Mouse (Mus musculus) neural tube, embryonic 12.5 days (tissue): ENCODE data around the gene Lrrc63. TPM values are rescaled to one million over a fixed set of nuclear protein-coding genes. Genes with fewer than 3 reads are reported as not detected.
"Not testable (repeated sequence)": the region's sequence is repeated elsewhere in the genome, so short reads cannot be mapped to it uniquely, and the experiment has no call there.

Experiments used
- ATAC-seq: fragments of 200-750 bp; cut with Nextera tagmentation; 2 replicates; pipeline ENCODE4 v1.8.0; 2017; ENCODE audit warnings: low read depth, mild to moderate bottlenecking, moderate TSS enrichment, moderate library complexity; ENCODE audit not compliant: low FRiP score
- H3K27ac ChIP-seq: fragments of 300-500 bp; sonication (generic); 2 replicates; pipeline ENCODE4 v1.5.1; 2016
- H3K27me3 ChIP-seq: fragments of 300-500 bp; sonication (generic); replicated peaks from 2 replicates; pipeline ENCODE4 v1.6.1; 2016; ENCODE audit warnings: mild to moderate bottlenecking
- H3K36me3 ChIP-seq: fragments of 300-500 bp; sonication (generic); 2 replicates; pipeline ENCODE4 v1.6.1; 2016; ENCODE audit warnings: mild to moderate bottlenecking
- H3K4me1 ChIP-seq: fragments of 300-500 bp; sonication (generic); 2 replicates; pipeline ENCODE4 v1.6.1; 2016
- H3K4me2 ChIP-seq: fragments of 300-500 bp; sonication (generic); replicated peaks from 2 replicates; pipeline ENCODE4 v1.6.1; 2016; ENCODE audit warnings: mild to moderate bottlenecking
- H3K4me3 ChIP-seq: fragments of 300-500 bp; sonication (generic); 2 replicates; pipeline ENCODE4 v1.5.1; 2016
- H3K9ac ChIP-seq: fragments of 300-500 bp; sonication (generic); 2 replicates; pipeline ENCODE4 v1.6.1; 2016; ENCODE audit warnings: mild to moderate bottlenecking
- H3K9me3 ChIP-seq: fragments of 300-500 bp; sonication (generic); 2 replicates; pipeline ENCODE4 v1.6.1; 2016; ENCODE audit warnings: mild to moderate bottlenecking
- WGBS: fragments of 180-500 bp; shearing (Covaris S2); methylation state at CpG from one replicate; pipeline ENCODE4 v1.1.7; 2016; 5-methylcytosine and 5-hydroxymethylcytosine counted together
- polyA plus RNA-seq: library from polyadenylated mRNA; unstranded; fragments of >200 nt; fragmentation: Nextera tagmentation; extraction: Ambion mirVana; gene quantifications from 2 replicates; pipeline ENCODE4 v1.2.1, GENCODE M21; 2016

The Lrrc63 gene
- polyA plus RNA-seq, 1 experiment from 2014 or later: 0.08 TPM

DNA sequence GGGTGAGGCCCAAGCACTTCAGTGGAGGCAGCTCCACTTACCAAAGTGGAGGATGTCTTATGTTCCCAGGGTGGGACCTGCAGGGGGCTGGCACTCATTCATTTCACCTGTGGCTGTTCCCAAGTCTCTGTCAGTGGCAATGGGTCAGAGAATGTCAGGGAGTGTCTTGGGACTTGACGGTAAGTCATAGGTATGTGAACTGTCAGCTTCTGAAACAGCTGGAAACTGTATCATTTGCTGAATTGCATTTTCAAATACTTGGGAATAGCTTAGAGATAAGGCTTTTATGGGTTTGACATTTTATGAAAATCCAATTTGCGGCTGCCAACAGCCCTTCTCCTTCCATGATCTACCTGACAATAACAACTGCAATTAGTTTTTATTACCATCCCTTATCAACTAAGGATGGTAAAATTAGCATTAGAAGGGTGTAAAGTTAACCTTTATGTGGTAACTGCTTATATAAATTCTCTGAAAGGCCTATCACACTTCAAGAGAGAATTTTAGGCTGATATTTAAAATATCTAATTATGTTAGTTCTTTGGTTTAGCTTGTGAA lies 35.0 kb upstream of the Lrrc63 start:
- no peaks in the 10 kb centered on the region for H3K36me3 ChIP-seq
- no peaks in the 10 kb centered on the region for H3K27me3 ChIP-seq
- no peaks in the 10 kb centered on the region for H3K4me1 ChIP-seq
- H3K9ac ChIP-seq: no peak overlapping the region
- H3K4me3 ChIP-seq: no peak overlapping the region
- 70% methylated on average over 2 of the region's 2 CpGs for WGBS
- no peak for ATAC-seq
- H3K27ac ChIP-seq: no peak overlapping the region
- H3K4me2 ChIP-seq: no peak overlapping the region
- no peaks in the 10 kb centered on the region for H3K9me3 ChIP-seq

DNA sequence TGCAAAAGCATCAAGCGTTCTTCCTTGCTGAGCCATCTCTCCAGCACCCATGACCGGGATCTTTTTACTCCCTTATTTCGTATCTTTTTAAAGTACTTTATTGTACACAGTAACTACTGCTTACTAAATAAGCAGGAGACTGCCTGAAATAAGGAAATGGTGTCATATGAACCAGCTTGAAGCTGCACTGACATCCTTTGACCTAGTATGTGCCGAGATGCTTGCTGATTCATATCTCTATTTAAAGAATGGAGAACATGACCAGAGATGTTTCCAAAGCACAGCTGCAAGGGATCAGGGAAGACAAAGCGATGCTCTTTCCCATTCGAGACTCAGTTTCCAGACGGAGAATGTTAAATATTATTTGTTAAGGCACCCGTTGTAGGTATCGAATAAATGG lies 33.7 kb upstream of the Lrrc63 start:
- H3K4me3 ChIP-seq: no peak overlapping the region

GRCm38 (mm10) chr14:75163866-75164265 lies 33.2 kb upstream of the Lrrc63 start:
- Histone ChIP-seq H3K4me3 (no peak overlapping the region), H3K36me3 (no peaks in the 10 kb centered on the region), H3K4me2 (no peak overlapping the region), H3K9ac (no peak overlapping the region), H3K27ac (no peak overlapping the region), H3K27me3 (no peaks in the 10 kb centered on the region), H3K9me3 (no peaks in the 10 kb centered on the region), H3K4me1 (no peaks in the 10 kb centered on the region)
- 91% methylated on average over 8 of the region's 8 CpGs for WGBS
- ATAC-seq: no peak

More for the DNA sequence above, 33.7 kb upstream of the Lrrc63 start:
- Histone ChIP-seq H3K9me3 (no peaks in the 10 kb centered on the region), H3K27me3 (no peaks in the 10 kb centered on the region), H3K36me3 (no peaks in the 10 kb centered on the region), H3K4me2 (no peak overlapping the region), H3K9ac (no peak overlapping the region), H3K27ac (no peak overlapping the region), H3K4me1 (no peaks in the 10 kb centered on the region)
- no peak for ATAC-seq
- 94% methylated on average over 9 of the region's 9 CpGs for WGBS

GRCm38 (mm10) chr14:75159375-75159774 lies 28.7 kb upstream of the Lrrc63 start:
- Histone ChIP-seq H3K27me3 (no peaks in the 10 kb centered on the region), H3K9ac (no peak overlapping the region), H3K4me2 (no peak overlapping the region), H3K36me3 (no peaks in the 10 kb centered on the region), H3K4me1 (no peaks in the 10 kb centered on the region), H3K27ac (no peak overlapping the region), H3K9me3 (no peaks in the 10 kb centered on the region), H3K4me3 (no peak overlapping the region)
- no peak for ATAC-seq
- 94% methylated on average over 2 of the region's 2 CpGs for WGBS

DNA sequence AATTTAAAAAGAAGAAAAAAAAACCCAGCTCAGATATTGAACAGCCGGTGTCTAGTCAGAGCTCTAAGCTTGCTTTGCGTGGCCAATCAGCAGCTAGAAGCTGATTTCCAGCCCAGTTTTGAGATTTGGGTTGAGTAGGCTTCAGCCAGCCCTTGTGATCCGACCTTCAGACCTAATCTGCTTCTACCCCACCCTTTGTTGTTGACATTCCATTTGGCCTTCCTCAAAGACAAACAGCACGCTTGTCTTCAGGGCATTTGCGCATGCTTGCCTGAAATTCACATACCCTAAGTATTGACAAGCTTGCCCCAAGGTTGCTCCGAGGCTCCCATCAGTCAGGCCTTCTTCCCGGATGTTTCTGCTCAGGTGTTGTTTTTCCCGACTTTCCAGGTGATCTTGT lies 23.8 kb upstream of the Lrrc63 start:
- H3K27me3 ChIP-seq: no peaks in the 10 kb centered on the region
- no peak overlapping the region for H3K4me2 ChIP-seq
- H3K9me3 ChIP-seq: no peaks in the 10 kb centered on the region
- H3K4me3 ChIP-seq: no peak overlapping the region
- WGBS: 90% methylated on average over 8 of the region's 8 CpGs
- ATAC-seq: no peak
- H3K27ac ChIP-seq: no peak overlapping the region
- no peaks in the 10 kb centered on the region for H3K36me3 ChIP-seq
- no peak overlapping the region for H3K9ac ChIP-seq
- H3K4me1 ChIP-seq: no peaks in the 10 kb centered on the region

DNA sequence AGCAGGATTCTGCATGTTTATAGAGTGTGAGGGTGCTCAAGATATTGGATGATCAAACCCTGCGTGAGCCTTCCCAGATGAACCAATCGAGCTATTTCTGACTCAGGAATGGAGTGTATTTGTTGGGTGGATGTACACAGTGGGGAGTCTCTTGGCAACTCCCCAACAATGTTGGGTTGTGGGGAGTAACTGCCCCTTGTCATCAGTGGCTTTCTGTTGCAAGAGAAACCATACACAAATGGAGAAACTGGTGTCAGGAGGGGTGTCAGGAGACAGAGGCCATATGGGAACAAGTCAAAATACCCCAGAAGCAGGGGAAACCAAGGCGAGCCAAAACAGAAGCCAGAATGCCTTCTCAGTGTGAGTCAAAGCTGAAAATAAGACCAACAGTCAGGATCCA lies 20.5 kb upstream of the Lrrc63 start:
- 84% methylated on average over 3 of the region's 3 CpGs for WGBS
- no peak overlapping the region for H3K4me2 ChIP-seq
- no peak overlapping the region for H3K4me3 ChIP-seq
- H3K9me3 ChIP-seq: no peaks in the 10 kb centered on the region
- no peak overlapping the region for H3K9ac ChIP-seq
- ATAC-seq: no peak
- H3K27me3 ChIP-seq: no peaks in the 10 kb centered on the region
- H3K27ac ChIP-seq: no peak overlapping the region
- no peaks in the 10 kb centered on the region for H3K36me3 ChIP-seq
- no peaks in the 10 kb centered on the region for H3K4me1 ChIP-seq

- H3K9ac ChIP-seq: no peak overlapping the region
- H3K4me3 ChIP-seq: no peak overlapping the region
- WGBS: 70% methylated on average over 2 of the region's 2 CpGs
- no peaks in the 10 kb centered on the region for H3K27me3 ChIP-seq
- H3K27ac ChIP-seq: no peak overlapping the region
- H3K4me2 ChIP-seq: no peak overlapping the region
- H3K36me3 ChIP-seq: no peaks in the 10 kb centered on the region
- ATAC-seq: no peak
- H3K4me1 ChIP-seq: no peaks in the 10 kb centered on the region
- no peaks in the 10 kb centered on the region for H3K9me3 ChIP-seq
Observed at GRCm38 (mm10) chr14:75150653-75151052, 20.0 kb upstream of the Lrrc63 start.

- Histone ChIP-seq H3K36me3 (no peaks in the 10 kb centered on the region), H3K4me3 (no peak overlapping the region), H3K4me1 (no peaks in the 10 kb centered on the region), H3K27ac (no peak overlapping the region), H3K9me3 (no peaks in the 10 kb centered on the region), H3K27me3 (no peaks in the 10 kb centered on the region), H3K4me2 (no peak overlapping the region), H3K9ac (no peak overlapping the region)
- ATAC-seq: no peak
- WGBS: 81% methylated on average over 9 of the region's 9 CpGs
Observed at GRCm38 (mm10) chr14:75148229-75148628, 17.5 kb upstream of the Lrrc63 start.

DNA sequence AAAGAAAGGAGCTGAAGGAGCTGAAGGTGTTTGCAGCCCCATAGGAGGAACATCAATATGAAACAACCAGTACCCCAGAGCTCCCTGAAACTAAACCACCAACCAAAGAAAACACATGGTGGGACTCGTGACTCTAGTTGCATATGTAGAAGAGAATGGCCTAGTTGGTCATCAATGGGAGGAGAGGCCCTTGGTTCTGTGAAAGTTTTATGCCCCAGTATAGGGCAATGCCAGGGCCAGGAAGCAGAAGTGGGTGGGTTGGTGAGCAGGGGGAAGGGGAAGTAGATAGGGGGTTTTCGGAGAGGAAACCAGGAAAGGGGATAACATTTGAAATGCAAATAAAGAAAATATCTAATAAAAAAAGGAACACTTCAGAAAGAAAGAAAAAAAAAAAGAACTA lies 17.0 kb upstream of the Lrrc63 start:
- not testable (repeated sequence) for ATAC-seq, H3K27ac ChIP-seq
- 90% methylated on average over 2 of the region's 2 CpGs for WGBS

GRCm38 (mm10) chr14:75139225-75139624 lies 8.5 kb upstream of the Lrrc63 start:
- 80% methylated on average over 2 of the region's 2 CpGs for WGBS
- H3K4me2 ChIP-seq: no peak overlapping the region
- no peaks in the 10 kb centered on the region for H3K9me3 ChIP-seq
- ATAC-seq: no peak
- no peaks in the 10 kb centered on the region for H3K27me3 ChIP-seq
- no peaks in the 10 kb centered on the region for H3K36me3 ChIP-seq
- H3K4me1 ChIP-seq: no peaks in the 10 kb centered on the region
- no peak overlapping the region for H3K27ac ChIP-seq
- H3K4me3 ChIP-seq: no peak overlapping the region
- H3K9ac ChIP-seq: no peak overlapping the region

More for the DNA sequence above, 17.0 kb upstream of the Lrrc63 start:
- not testable (repeated sequence) for H3K9me3 ChIP-seq, H3K9ac ChIP-seq, H3K4me2 ChIP-seq, H3K27me3 ChIP-seq, H3K4me1 ChIP-seq, H3K36me3 ChIP-seq, H3K4me3 ChIP-seq

DNA sequence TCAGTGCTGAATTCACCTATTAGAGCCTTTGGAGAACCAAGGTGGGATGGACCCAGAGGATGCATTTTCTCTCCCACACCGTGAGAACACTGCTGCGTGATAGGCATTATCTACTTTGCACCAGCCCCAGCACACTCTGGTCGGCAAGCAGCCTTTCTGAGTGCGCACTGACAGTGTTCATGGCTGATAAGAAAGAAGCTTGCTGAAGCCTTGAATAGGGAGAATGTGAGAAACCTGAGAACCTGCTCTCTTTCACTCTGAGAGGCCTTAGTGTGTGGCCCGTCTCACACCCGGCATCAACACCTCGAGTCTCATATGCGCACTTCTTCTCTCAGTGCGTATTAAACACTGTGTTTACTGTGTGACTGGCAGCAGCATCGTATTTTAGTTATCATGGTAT lies 7.8 kb upstream of the Lrrc63 start:
- H3K4me3 ChIP-seq: no peak overlapping the region
- no peak overlapping the region for H3K27ac ChIP-seq
- H3K36me3 ChIP-seq: no peaks in the 10 kb centered on the region
- no peaks in the 10 kb centered on the region for H3K27me3 ChIP-seq
- no peak for ATAC-seq
- WGBS: 92% methylated on average over 10 of the region's 10 CpGs
- H3K4me2 ChIP-seq: no peak overlapping the region
- H3K9ac ChIP-seq: no peak overlapping the region
- no peaks in the 10 kb centered on the region for H3K9me3 ChIP-seq
- no peaks in the 10 kb centered on the region for H3K4me1 ChIP-seq

GRCm38 (mm10) chr14:75136119-75136966 lies 5.7 kb upstream of the Lrrc63 start:
- Histone ChIP-seq H3K4me3 (no peak overlapping the region), H3K4me2 (no peak overlapping the region)
- ATAC-seq: no peak

More at GRCm38 (mm10) chr14:75136119-75136966, 5.7 kb upstream of the Lrrc63 start:
- no peaks in the 10 kb centered on the region for H3K4me1 ChIP-seq
- no peaks in the 10 kb centered on the region for H3K9me3 ChIP-seq
- no peaks in the 10 kb centered on the region for H3K27me3 ChIP-seq
- H3K27ac ChIP-seq: no peak overlapping the region
- WGBS: 87% methylated on average over 25 of the region's 25 CpGs
- H3K36me3 ChIP-seq: no peaks in the 10 kb centered on the region
- H3K9ac ChIP-seq: no peak overlapping the region
